Mouse (Mus musculus): Measurements from ENCODE around the gene Wdr54.

Gene Wdr54

DNA sequence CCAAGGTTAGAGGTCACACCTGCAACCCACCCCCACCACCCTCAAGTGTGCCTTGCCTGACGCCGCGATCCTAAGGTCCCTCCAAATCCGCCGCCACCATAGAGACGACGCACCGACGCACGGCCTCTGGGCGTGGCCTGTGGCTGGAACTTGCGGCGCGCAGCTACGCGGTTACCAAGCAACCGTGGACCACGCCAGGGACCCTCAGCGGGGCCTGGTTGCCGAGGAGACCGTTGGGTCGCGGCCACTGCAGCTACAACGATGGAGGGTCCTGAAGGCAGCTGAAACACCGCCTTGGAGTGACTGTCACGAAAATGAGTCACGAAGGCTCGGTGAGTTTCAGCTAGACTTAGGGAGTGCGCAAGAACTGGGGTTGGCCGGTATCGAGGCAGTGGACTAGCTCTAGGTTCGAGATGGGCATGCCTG lies at the start of gene Wdr54, which contains the start of gene 1700003E16Rik:
Gene Wdr54, minus strand, starts transcription at position 139 of the 426 bp plus-strand sequence.
Gene 1700003E16Rik, plus strand, starts transcription at position 146 of the 426 bp plus-strand sequence.
- peak; percentile 75 for DNase-seq (ENCODE audit: inconsistent ontology term)

DNA sequence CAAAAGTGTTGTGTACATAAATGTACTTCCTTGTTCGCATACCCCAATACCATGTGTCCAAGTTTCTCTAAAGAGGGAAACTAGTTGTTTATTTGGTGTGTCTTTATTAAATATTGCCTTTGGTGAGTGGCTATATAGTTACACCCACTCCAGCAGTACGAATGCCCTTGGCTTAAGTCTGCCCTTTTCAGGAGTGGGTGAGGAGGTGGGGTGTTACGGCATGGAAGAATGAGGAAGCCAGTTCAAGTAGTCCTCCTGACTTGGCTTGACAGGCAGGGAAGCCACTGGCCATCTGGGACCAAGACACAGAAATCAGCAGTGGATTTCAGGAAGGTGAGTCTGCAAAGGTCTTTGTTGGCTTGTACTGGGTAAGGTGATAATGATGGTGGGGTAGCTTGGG lies 49.7 kb upstream of the Wdr54 start:
- DNase-seq (ENCODE audit: inconsistent ontology term) = no peak

DNA sequence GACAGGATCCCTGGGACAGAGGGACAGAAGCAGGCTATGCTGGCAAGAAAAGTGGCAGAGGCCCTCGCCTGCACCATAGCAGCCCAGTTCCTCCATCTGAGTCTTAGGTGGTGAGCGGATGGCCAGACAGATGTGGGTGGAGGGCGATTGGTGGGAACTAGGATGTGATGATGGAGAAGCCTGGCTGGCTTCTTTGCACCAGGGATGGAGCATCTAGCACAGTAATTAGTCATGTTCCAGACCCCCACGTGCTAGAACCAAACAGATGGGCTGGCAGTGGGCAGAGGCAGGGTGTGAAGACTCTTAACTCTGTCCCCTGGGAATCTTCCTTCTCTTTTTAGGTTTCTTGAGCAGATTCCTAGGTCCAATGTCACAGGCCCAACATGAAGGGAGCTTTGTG lies 47.1 kb upstream of the Wdr54 start:
- no peak for DNase-seq (ENCODE audit: inconsistent ontology term)

DNA sequence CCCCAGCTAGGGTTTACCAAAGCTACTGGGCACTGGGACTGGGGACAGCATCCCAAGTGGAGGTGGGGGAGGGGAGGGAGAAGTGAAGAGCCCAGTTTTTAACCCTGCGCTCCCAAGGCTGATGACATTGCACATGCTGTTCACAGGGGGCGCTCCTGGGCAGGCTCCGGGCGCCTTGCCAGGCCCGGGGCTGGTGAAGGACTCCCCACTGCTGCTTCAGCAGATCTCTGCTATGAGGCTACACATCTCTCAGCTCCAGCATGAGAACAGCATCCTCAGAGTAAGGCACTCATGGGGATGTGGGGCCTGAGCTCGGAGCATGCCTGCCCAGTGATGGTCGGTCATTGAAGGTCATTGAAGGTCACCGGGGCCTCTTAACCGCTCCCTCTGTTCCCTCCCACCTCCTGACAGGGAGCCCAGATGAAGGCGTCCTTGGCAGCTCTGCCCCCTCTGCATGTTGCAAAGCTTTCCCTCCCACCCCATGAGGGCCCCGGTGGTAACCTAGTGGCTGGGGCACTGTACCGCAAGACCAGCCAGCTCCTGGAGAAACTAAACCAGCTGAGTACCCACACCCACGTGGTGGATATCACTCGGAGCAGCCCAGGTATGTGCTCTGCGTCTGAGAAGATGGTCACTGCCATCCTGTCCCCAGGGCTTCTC lies 41.3 kb upstream of the Wdr54 start:
- DNase-seq (ENCODE audit: inconsistent ontology term) = peak; percentile 83

DNA sequence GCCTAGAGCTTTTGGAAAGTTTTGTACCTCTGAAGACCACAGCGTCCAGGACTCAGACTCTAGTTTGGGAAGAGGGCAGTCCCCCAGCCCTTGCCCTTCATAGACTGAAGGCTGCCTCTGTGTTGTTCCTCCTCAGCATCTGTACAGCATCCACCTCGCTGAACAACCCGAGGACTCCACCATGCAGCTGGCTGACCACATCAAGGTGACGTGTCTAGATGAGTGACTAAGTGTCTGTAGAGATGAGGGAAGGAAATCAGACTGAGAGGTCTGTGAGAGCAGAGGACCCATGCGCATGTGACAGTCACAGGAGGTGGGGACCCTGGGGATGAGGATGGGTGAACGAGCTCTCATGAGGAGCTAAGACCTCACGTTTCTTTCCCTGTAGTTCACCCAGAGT lies 37.4 kb upstream of the Wdr54 start:
- DNase-seq (ENCODE audit: inconsistent ontology term) = no peak

DNA sequence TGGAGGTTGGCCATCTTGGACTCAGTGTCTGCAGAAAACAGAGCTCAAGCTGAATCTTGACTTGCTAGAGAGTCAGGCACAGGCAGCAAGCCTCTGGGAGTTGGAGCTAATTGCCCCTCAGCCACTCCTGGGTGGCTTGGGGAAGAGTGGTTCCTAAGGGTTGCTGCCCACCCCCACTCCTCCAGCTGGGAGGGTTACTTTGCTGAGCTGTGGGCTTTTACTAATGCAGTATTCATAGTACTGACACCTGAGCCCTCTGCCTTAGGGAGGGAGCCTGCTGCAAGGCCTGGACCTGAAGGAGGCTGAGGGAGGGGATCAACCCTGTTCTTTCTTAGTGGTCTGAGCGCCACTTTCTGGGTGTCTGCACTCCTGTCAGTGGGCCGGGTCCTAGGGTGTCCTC lies 30.7 kb upstream of the Wdr54 start:
- DNase-seq (ENCODE audit: inconsistent ontology term) = no peak

DNA sequence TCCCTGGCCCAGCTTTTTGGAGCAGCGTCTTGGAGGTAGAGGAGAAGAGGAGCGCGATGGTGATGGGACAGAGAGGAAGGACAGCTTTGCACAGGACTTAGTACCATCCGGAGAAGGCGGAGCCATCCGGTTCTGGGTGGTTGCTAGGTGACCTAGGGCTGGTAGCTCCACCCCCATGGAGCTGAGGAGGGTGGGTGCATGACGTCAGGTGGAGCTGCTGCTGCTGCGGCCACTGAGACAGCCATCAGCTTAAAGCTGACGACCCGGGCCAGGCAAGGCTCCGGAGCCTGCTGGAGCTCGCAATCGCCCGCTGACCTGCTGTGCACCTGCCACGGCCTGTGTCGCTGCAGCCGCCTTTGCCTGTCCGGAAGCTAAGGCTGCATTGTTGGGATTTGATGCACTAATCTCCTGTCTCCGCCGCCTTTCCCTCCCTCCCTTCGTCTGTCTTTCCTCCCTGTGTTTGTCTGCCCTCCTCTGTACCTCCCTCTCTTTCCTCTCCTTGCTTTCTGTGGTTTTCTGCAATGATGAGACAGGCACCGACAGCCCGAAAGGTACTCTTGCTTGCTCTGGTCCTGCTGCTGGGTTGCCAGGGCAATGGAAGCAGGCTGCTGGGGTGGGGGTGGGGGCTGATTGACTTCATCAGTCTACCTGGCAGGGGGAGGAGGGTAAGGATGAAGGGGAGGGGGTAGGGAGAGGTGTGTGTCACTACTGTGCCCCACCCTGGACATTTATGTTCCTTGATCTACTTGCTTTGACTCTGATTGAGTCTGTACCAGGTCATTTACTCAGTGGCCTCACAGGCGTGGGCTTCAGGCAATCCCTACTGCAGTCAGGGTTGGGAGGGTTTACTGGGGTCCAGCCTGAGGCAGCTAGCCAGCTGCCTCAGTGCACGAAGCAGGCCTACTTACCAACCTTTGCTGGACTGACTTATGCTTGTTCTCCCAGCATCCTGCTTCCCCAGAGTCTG lies 30.0 kb upstream of the Wdr54 start:
- peak; percentile 83 for DNase-seq (ENCODE audit: inconsistent ontology term)

DNA sequence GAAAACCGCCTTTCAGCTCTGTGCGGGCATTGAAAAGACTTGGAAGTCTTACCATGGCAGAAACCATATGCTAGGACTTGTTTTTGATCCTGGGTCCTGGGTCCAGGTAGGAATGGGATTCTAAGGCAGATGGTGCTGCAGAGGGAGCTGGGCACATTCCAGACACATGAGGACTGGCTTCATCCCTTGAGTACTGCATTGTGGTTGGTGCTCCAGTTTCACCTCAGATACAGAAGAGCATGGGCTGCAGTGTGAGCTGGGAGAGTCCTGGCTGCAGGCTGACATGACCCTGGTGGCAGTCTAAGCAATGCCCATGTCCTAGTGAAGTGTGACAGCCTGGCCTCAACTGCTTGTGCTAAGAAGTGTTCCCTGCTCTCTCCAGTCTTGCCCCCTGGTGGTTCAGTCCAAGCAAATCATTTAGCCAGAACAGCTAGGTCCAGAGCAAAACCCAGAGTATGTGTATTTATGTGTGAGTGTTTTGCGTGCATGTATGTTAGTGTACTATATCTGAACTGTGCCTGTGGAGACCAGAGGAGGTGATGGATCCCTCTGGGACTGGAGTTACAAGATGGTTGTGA lies 28.8 kb upstream of the Wdr54 start:
- no peak for DNase-seq (ENCODE audit: inconsistent ontology term)

DNA sequence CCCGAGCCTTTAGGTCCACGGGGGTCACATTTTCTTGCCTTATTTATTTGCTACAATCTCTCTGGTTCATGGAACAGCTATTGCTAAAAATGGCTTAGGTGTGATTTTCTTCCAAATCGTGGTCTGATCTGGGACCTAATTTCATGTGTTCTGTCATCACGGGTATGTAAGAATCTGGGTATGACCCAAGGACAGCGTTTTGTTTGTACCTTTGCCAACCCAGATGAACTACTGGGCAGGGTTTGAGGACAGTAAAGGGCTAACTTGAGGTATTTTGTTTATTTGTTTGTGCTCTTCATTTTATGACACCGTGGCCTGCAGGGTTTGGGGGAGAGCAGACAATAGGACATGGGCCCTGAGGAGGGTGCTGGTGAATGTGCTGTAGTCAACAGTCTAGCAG lies 24.4 kb upstream of the Wdr54 start:
- DNase-seq (ENCODE audit: inconsistent ontology term) = no peak

DNA sequence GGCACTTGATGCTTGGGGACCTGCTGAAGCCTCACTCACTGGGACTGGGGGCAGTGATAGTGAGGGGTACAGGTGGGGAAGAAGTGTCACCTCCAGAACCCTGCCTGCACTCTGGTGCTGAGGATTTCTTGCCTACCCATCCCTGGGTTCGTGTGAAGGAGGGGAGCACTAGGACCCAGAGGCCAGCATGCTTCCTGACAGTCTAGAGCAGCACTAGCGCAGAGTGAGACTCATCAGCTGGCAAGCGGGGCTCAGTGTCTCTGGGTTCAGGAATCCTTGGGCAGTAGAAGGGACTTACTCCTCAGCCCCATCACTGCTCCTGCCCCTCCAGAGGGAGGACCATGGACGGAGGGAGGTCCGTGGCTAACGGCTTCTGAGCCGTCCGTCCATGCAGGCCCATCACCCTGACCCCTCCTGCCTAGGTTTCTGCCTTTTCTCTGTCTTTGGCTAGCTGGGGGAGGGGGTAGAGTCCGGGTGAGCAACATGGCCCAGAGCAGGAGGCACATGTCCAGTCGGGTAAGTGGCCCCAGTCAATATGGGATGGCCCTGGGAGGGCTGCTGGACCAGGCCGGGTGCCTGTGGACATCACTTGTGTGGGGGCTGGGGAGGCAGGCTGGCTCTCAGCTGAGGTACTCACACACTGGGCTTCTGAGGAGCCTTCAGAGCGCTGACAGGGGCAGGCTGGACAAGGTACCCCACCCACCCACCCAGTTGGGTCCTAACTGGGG lies 23.4 kb upstream of the Wdr54 start:
- DNase-seq (ENCODE audit: inconsistent ontology term) = peak; percentile 56

DNA sequence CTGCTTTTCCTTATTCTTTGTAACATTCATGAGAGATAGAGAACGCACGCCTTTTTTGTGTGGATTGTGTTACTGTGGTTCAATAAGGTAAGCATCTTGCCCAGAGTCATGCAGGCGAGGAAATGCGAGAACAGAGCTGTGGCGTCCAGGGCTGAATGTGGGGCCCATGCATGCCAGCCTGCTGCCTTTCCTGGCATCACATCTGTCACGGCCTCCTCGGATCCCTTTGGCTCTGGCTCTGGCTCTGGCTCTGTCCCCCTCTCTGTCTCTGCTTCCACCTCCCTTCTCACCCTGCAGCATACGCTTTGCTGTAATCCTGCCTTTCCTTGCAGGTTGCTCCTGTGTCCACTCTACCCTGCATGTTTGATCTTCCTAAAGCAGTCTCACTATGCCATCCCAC lies 19.8 kb upstream of the Wdr54 start:
- DNase-seq (ENCODE audit: inconsistent ontology term) = no peak

DNA sequence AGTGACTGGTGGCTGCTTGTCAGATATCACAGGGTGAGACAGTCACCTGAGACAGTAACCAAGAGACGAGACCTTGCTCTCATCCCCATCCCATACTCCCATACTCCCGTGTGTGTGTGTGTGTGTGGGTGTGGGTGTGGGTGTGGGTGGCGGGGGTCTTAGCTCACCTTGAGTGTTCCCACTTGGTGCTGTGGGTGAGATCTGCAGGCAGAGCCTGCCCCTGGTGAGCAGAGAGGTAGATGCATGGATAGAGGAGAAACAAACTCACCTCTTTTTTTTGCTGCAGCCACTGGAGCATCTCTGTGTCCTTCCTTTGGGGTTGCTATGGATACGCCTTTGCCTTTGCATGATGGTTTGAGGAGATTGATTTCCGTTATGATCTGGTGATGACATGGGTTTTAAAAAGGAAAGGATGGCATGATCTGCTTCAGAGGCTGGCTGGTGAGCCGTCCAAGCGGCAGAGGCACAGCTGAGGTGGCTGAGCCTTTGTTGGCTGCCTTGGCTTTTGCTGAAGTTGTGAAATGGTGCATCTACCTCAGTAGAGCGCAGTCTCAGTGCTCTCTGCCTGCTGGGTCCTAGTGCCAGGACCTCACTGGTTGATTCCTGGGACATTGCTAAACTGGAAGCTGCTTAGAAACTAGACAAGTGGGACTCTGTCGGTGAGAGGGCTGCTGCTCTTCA lies 16.2 kb upstream of the Wdr54 start:
- no peak for DNase-seq (ENCODE audit: inconsistent ontology term)

DNA sequence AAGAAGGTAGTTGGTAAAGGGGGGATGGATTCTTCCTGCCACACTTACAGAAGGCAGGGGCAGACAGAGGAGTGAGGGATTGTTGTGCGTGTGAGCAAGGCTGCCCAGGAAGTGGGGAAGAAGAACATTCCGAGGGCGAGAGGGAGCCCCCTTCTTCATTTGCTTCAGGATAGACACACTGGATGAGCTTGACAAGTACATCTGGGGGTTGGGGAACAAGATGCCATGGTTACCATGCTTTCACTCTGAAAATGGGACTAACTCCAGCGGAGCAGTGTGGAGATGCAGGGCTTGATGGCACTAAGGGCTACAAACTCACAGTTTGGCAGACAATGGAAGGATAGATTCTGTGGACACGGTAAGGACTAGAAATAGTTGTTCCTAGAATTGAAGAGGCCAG lies 14.9 kb upstream of the Wdr54 start:
- DNase-seq (ENCODE audit: inconsistent ontology term) = no peak

DNA sequence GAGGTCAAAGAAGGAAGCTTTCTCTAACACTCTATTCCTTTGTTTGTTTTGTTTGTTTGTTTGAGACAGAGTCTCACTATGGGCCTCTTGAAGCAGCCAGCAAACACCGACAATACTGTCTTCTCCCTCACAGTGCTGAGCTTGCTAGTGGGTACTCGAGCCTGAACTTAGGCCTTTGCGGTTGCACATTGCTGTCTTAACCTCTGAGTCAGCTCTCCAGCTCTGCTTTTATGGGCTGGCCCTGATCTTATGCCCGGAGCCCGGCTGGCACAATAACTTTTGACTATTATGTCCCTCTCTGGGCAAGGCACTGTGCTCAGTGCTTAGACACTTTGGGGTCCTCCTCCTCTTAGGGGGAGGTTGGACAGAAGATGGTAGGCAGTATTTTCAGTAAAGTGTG lies 13.7 kb upstream of the Wdr54 start:
- peak; percentile 14 for DNase-seq (ENCODE audit: inconsistent ontology term)

DNA sequence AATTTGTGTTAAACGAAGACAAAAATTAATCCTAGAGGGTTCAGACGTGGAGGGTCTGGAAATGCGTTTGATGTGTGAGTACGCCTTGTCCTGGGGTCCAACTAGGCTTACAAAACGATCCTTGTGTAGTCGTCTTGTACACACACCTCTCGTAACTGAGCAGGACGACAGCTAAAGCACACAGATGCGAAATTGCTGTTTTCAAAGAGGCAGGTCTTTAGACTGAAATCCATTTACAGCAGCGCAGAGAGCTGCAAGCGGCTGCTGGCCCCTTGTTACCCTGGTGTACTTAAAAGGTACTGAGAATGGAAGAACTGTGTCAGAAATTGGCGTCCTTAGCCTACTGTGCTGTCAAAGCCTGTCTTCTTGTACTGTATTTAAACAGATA lies 10.0 kb upstream of the Wdr54 start:
- DNase-seq (ENCODE audit: inconsistent ontology term) = peak; percentile 38

DNA sequence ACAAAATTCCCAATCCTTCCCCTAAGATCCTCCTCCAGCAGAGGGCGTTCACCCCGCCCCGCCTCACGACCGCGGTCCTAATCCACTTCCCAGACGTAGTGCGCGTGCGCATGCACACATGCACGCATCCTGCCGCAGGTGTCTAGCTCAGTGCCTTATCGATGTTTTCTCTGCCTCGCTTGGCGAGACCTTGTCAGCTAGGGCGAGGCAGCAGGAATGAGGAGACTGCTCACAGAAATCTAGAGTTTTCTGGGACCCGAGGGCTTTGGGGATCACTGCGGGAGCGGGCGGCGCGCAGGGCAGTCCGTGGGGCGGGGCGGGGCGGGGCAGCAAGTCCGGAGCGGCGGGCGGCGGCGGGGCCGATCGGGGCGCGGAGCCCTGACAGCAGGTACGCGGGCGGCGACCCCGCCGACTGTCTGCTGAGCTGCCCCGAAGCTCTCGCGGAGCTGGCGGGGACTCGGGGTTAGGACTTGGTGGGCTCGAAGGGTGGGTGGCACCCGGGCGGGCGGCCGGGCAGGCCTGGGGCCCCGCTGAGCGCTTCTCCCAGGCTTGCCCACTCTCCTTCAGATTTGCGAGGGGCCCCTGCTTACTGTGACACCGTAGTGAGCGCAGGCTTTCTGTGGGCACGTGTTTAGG lies 9.5 kb upstream of the Wdr54 start, which contains the start of gene Dctn1:
Gene Dctn1, plus strand, starts transcription at position 314 of the 636 bp plus-strand sequence.
- peak; percentile 94 for DNase-seq (ENCODE audit: inconsistent ontology term)

DNA sequence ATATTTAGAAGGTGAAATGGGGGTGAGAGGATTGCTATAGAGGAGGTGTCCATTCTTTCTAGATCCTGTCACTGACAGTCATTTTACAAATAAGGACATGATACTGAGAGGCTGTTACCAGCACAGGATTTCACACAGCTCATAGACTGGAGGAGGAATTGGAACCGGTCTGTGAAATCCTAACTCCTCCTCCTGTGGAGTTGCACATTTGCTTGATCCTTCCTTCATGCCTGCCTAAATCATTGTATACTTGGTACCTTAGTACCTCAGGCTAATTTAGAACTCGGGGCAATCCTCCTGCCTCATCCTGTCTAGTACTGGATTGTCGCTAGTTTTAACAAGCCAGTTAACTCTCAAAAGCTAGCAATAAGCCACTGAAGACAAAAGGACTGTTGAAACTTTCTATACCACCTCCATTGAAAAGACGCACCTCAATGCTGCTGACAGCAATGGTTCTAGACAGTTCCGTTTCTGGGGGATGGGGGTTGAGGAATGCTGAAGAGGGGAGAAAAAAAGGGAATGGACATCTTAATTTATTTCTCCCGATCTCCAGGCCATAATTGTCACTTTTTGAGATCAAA lies 8.9 kb upstream of the Wdr54 start:
- no peak for DNase-seq (ENCODE audit: inconsistent ontology term)

DNA sequence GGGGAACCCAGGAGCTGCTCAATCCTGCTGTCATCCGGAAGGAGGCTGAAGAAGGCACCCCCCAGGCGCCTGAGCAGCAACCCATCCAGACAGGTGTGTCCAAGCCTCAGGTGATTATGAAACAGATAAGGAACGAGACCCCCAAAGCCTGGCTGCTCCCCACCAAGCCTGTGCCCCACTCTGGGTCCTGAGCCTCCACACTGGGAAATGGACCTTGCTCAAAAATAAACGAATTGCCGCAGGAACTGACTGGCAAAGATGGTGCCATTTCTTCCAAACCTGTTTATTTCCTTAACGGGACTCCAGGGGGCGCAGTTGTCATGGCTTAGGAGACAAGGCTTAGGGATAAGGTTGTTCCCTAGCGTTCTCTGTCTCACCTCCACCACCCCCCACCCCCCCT lies 6.5 kb upstream of the Wdr54 start:
- peak; percentile 71 for DNase-seq (ENCODE audit: inconsistent ontology term)

DNA sequence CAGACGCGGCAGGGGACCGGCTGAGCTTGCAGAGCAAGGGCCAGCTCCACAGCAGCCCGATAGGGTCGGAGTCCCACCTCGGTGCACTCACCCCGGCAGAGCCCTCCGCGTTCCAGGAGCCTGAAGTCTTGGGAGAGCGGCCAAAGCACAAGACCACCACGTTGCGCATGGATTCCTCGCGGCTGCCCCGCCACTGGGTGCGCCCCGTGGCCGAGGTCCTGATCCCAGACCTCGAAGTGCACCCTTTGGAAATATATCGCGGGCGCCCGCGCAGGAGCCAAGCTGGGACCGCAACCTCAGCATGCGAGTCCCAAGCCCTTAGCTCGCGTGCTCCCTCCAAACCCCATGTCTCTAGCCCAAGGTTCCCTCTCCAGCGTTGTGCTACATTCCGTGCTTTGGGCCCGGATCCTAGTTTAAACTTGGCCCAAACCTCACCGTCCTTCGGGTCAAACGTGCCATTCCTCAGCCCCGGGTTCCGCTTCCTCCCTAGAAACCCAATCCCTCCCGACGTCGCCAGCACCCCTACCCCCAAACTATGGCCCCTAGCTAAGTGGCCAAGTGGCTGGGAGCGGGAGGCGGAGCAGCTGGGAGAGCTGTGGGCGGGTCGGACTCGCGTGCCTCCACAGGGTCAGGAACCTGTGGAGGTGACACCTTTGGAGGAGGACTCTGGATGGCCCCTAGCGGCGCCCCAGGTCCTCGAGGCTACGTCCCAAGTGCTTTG lies 5.9 kb upstream of the Wdr54 start:
- peak; percentile 27 for DNase-seq (ENCODE audit: inconsistent ontology term)

DNA sequence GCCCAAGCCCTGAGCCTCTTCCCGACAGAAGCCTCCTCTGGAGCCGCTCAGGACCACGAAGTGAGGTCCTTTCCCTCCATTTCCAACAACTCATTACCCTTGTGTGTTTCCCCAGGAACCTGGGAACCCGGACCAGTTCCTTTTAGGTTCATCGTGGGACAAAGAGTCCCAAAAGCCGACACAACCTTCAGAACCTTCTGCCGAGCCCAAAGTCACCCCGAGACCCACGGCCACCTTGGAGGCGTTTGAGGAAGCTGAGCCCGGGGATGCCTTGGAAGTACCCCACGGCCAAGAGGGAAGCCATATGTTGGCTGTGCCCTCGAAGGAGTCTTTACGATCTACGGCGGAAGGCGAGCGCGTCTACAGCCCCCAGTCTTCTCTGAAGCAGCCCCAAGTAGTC lies 5.2 kb upstream of the Wdr54 start:
- no peak for DNase-seq (ENCODE audit: inconsistent ontology term)
